Mouse (Mus musculus): Measurements from ENCODE around the gene Acvr2a.

Acvr2a gene

DNA sequence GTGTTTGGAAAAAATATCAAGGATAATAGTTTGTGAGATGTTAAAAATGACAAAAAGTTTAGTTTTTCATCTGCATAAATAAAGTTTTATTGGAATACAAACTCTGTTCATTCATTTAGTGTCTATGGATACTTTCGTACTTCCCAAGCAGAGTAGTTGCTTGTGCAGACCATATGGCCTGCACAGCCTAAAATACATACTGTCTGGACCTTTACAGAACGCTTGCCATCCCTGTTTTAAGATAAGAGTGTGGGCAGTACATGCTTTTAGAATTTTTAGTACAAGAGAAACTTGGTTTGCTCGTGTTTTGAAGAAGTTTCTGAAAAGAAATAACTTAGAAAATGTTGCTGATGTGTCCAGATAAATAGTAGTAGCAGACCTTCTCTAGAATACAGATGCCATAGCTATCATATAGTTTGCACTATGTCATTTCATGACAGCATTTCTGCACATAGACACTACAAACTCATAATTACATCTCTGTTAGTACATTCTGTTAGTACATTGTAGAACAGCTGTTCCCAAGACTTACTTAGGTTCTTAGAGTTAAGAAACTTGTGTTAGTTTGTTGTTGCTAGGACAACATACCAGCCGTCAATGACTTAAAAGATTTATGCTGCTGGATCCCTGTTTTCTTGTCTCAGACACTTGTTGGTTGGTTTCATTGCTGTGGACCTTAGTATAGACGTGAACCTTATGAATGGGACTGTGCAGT is 54.4 kb downstream of the Acvr2a start:
- no peak for DNase-seq (ENCODE audit: low spot score)

DNA sequence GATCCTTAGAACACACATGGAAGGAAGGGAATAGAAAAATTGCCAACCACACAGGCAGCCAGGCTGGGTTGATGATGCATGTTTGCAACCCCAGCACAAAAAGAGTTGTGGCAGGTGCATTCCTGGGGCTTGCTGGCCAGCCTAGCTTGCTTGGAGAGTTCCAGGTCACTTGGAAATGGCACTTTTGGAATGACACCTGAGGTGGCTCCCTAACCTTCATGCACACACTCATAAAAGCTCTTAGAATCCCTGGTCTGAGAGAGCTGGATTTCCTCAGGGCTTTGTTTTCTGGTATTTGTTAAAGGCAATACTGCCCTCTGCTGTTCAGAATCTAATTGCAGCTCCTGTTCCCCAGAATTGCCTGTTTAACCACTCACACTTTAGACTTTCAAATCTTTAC is 72.0 kb downstream of the Acvr2a start:
- DNase-seq (ENCODE audit: low spot score): peak; percentile 80

DNA sequence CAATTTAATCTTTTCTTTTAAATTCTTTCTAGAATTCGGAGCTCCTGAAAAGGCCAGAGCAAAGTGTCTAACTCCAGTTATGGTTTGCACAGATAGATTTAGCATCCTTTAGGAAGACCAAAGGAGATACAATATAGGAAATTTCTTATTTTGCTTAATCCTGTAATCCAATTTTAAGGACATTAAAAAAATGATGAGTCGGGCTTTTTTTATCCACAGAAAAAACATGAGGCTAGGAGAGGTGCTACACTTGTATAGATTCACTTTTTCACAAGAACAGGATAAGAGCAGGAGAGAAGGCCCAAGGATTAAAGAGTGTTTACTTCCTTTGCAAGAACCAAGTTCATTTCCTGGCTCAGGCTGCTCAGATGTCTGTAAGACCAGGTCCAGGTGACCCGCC is 81.3 kb downstream of the Acvr2a start:
- DNase-seq (ENCODE audit: low spot score): no peak

DNA sequence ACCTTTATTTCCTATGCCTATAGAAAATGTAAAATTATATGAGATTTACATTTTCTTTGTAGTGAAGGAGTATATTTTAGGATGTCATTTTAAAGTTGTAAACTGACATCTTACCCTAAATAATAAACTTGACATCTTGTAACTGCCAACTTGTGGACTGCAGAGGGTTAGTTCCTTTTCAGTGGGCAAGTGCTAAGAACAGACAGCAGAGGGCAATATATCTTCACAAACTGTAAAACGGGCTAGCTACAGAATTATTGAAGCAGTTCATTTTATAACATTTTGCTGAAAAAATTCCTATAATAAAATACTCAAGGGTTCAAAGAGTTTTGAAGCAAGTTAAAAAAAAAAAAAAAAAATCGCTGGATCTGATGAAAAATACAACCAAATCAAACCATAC is 95.0 kb downstream of the Acvr2a start:
- DNase-seq (ENCODE audit: low spot score): peak; percentile 50

DNA sequence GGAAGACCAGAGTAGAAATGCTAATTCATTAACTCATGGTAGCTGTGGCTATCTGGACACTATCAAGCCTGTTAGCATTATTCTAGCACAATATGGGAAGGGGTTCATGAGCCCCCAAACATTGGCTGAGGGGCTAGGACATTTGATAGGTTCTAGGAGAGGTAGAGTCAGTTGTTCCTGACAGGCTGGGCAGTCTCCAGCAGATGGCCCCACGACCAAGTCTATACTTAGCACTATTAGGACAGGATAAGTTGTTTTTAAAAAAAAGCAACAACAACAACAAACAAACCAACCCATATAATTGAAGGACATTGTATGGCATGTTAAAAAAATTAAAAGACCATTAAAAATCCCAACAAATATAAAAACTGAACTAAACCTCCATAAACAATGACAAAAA is 100.3 kb downstream of the Acvr2a start:
- no peak for DNase-seq (ENCODE audit: low spot score)

DNA sequence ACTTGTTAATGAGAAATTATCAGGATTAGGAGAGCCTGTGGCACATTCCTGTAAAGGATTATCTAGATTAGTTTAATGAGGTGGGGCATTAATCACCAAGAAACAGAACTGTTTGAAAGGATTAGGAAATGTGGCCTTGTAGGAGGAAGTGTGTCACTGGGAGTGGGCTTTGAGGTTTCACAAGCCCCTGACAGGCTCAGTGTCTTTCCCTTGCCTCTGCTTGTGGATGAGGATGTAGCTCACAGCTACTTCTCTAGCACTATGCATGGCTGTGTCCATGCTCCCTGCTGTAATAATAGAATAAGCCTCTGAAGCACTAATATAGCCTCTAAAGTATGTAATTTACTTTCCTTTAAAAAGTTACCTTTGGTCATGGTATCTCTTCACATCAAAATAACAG is 101.9 kb downstream of the Acvr2a start:
- DNase-seq (ENCODE audit: low spot score): no peak

DNA sequence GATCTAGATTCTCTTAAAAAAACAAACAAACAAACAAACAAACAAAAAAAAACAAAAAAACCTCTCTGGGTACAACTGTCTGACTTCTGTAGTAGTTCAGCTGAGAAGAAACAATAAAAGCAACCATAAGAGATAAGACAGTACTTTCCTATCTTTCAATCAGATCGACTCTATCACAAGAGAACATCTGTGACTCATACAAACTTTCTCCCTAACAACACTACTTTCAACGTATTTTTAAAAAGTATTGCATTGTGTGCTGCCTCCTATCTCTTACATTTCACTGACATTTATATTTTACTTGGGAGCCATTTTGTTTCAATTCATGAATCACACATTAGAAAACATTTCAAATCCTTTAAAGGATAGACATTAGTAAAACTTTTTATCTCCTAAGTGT is 121.1 kb downstream of the Acvr2a start:
- no peak for DNase-seq (ENCODE audit: low spot score)

DNA sequence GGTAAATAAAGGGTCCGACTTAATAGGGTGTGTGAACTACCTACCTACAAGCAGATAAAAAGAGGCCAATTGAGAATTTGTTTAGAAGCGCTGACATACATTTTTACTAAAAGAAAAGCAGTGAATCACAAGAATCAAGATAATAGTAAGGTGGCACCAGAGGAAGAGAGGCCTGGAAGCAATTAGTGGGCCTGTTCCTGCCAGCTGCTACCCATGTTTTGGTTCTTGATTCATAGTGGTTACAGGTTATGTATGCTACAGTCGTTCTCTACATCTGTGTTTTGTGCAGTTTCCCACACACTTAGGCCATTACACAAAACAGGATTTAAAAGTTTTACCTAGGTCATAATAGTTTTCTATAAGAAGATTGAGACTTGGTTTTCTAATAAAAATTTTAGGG is 133.9 kb downstream of the Acvr2a start:
- DNase-seq (ENCODE audit: low spot score): peak; percentile 70

DNA sequence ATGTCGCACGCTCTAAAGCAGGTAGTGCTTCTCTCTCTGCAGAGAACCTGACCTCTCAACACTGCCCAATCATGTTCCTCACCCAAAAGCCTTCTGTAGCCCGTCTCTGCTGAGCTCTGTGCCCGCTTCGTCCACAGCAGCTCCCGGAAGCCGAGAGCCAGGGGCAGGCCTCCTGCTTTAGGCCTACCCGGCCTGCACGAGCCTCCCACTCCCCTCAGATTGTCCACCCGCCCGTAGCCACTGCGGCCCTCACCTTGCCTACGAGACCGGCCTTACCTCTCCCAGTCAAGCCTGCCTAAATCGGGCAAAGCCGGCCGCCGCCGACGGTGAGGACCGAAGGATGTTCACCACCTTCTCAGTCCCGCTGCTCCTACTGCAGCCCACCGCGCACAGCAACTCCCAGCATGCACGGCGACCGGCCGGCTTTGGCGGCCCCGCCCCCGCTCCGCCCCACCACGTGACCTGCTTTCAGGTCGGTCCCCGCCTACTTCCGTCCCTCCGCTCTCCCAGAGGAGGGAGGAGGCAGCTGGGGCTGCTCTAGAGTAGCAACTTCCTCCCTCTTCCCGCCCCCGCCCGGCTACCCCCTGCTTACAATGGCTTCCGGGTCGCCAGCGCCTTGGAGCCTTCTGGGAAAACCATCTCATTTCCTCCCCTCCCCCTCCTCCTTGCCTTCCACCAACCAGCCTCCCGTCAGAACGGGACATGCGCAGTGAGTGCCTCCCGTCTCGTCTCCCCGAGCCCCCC is 135.1 kb downstream of the Acvr2a start, which contains the start of gene Mbd5:
Mbd5 (plus strand) TSS at position 668 of the 744 bp plus-strand sequence.
- DNase-seq (ENCODE audit: low spot score): peak; percentile 98

DNA sequence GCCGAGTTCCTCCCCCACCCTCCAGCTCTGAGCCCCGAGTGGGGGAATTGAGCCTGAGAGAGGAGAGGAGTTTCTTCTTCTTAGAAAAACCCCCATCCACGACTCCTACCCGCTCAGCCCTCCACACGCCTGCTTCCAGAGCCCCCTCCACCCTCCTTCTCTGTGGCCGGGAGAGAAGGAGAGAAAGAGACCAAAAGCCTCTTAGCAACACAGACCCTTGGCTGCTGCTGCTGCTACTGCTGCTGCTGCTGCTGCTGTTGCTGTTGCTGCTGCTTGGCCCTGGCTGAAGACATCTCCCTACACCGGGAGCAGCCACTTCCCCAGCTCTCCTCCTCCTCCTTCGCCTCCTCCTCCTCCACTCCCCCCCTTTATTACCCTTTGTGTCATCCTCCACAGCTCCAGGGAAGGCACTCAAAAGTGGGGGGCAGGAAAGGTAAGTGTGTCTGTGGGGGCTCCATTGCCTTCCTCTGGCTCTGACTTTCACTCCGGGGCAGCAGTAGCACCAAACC is 135.9 kb downstream of the Acvr2a start:
- peak; percentile 72 for DNase-seq (ENCODE audit: low spot score)

DNA sequence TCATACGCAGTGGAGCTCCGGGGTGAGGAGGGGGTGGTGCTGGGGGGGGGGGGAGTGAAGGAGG is 136.2 kb downstream of the Acvr2a start, which contains the start of gene Orc4:
Orc4 (minus strand) TSS at position 26 of the 64 bp plus-strand sequence.
- DNase-seq (ENCODE audit: low spot score): no peak

DNA sequence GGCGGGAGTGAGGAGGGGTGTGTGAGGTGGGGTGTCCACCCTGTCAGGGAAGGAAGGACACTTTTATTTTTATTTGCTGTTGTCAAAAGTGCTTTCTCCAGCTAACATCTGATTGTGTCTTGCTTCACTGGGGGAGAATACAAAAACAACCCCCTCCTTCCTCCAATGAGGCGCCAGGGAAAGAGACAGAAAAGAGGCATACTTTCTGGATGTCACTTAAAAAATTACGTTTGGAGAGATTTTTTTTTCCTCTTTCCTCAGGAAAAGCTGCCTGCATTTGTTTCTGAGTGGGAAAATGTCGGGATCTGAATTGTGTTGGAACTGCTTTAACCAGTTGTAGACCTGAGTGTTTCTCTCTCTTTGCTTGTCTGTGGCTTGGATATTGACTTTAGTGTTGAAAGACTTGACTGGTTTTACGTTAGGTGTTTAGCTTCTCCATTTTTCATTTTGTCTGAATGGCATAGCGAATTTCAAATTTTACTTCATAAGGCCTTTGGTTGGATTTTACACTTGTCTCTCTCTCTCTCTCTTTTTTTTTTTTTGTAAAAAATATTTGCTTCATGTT is 136.5 kb downstream of the Acvr2a start:
- DNase-seq (ENCODE audit: low spot score): peak; percentile 43

Data from MN1 (cell line).